Mouse (Mus musculus): Measurements from ENCODE around the gene Cdk10.
"Not testable (repeated sequence)": the region's sequence is repeated elsewhere in the genome, so short reads cannot be mapped to it uniquely, and the experiment has no call there.

The Cdk10 gene

DNA sequence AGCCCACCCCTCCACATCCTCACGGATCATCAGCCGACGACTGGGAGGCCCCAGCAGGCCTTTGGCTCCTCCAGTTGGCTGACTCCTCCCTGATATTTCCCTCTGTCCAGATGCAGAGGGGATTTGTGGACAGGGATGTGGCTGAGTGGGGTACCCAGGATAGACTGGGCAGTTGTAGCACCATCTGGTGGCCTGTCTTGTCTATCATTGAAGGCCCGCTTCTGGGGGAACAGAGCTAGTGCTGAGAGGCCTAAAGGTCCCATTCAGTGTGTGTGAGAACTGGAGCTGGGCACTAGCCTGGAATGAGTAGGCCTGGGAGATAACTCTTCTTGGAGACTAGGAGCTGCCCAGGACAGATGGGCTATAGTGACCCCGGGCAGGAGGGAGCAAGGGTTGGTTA is 7.1 kb downstream of the Cdk10 start:
- in situ Hi-C loops (cut with MseI, MboI), result no loop called here

DNA sequence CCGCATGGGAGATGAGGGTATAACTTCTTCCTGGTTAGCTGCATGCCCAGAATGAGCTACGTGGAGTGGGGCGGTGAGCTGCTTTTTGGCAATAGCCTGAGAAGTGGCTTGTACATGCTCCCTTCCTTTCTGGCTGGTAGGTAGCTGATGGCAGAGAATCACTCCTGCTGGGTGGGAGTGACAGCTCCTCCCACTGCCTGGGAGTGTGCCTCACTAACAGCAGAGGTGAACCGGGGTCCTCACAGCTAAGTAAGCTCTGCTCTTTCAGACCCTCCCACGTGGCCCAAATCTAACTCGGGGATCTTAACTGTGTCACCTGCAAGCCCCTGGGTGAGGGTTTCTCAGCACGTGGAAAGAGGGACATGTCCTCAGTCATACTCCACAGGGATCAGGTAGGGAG is 7.9 kb downstream of the Cdk10 start:
- in situ Hi-C loops (cut with MseI, MboI), result no loop called here

DNA sequence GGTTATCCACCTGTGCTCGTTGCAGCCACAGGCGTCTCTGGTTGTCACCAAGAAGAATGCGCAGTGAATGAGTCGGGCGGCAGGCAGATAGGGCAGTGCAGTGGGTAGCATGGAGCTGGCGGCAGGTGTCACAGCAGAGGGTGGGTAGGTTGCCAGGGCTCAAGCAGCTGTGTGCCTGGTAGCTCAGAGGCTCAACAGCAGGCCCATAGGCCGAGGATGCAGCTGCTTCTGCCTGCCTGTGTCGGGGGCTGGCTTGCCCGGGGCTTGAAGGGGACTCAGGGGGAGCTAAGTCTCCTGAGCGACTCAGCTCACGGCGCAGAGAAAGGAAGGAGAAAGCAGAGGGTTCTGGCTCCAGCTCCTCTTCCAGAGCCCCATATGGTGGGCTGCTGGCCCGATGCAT is 8.7 kb downstream of the Cdk10 start:
- in situ Hi-C loops (cut with MseI, MboI), result no loop called here

DNA sequence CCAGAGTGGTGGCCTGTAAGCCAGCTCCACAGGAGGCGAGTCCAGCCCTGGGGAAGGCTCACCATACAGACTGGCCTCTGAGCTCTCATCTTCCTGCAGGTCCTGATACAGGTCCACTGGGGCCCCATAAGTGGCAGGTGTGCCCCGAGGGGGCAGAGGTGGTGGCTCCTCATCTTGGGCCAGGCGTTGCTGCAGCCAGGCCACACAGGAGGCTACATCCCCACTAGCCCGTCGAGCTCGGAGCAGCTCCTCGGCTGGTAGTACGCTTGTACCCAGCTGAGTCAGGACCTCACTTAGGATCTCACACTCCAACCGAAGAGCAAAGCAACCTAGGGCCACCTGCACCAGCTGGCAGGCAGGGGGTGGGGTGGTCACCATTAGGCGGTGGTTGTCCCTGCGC is 9.1 kb downstream of the Cdk10 start:
- in situ Hi-C loops (cut with MseI, MboI), result no loop called here

DNA sequence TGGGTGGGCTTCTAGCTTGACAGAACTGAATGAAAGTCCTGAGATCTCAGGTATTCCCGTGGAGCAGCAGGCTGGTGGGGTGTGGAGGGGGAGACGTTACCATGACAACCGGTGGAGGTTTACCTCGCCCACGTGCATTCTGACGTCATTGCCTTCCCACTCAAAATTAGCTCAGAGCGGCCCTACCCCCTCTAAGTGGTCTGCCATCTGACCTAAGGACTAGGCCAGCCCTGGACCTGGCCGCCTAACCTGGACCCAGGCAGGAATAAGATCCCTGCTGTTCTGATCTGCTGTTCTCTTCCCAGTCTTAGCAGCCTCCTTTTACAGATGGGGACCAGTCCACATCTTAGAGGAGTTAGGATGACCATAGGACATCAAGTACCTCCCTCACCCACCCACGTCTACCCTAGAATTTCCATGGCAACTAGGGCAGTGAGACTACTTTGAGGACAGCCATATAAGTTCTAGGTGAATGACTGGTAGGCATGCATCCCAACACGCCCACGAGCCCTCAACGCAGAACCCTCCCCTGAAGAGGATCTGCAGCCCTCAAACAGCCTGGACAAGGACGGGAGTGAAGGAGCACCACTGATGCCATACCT is 10.4 kb downstream of the Cdk10 start:
- in situ Hi-C loops (cut with MseI, MboI), result no loop called here

GRCm38 (mm10) chr8:123235520-123236497 is 11.2 kb downstream of the Cdk10 start, which contains the start of gene Spata2l:
TSS of gene Spata2l (minus strand) at chr8:123236233.
- in situ Hi-C loops (cut with MseI, MboI), result no loop called here

DNA sequence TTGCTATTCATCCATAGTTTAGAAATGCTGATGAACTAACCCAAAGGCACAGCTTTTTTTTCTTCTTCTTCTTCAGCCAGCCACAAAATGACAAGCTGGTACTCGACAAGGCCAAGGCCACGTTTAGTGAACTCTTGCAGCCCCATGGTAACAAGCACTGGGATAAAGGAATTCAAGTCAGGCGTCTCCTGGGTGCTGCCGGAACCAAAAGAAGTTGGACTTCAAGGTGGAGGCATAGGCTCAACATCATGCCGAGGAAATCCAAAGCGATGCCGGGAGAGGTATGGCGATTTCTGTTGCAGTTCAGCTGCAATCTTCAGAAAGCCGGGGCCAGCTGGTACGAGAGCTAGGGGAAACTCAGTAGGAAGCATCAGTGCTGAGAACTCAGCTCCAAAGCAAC is 14.8 kb downstream of the Cdk10 start:
- in situ Hi-C loops (cut with MseI, MboI), result no loop called here

DNA sequence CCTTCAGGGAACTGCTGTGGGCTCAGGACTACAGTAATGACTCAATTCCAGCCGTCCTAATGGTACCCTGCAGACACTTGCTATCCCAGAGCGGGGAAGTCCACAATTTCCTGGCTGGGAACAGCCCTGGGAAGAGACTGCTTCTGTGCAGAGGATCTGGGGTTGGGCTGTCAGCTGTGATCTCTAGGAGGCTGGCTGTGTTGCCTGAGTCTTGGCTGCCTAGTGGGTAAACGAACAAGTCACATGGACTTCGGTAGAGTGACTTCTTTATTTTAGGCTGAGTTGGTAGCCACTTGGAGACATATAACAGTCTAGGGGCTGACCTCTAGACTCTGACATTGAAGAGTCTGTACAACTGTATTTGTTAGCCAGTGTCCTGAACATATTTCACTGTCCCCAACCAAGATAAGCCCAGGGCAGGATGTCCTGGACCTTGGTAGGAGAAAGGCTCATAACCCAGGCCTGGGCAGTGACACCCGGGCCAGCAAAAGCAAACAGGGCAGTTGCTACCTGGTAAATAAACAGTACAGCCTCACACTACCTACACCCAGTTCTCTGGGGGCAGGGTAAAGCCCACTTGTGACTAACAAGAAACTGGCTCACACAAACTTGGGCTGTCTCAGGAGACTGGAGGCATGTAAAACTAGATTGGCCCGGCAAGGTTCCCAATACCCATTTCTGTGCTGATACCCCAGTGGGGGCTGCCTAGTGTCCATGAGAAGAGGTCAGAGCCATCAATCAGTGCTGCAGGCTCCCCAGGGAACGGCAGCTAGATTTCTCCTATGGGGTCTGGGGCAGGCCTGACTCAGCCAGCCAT is 17.7 kb downstream of the Cdk10 start:
- in situ Hi-C loops (cut with MseI, MboI), result no loop called here

- in situ Hi-C loops (cut with MseI, MboI), result no loop called here
Observed at GRCm38 (mm10) chr8:123243053-123243452, 18.4 kb downstream of the Cdk10 start.

DNA sequence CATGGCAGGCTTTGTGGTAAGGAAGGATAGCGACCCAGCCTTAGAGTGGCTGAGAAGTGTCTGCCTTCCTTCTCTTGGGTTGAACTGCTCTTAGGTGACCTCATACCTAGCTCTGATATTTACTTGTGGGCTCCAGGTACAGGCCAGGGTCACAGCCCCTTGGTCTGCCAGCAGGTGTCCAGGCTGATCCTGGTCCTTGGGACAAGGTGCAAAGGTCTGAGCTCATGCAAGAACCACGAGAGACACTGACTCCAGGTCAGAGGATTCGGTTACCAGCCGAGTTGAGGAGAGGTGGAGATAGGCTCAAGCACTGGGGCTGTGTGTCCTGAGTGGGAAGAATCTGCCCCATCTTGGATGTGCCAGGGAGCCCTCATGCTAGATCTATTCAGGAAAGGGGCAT is 19.7 kb downstream of the Cdk10 start:
- in situ Hi-C loops (cut with MseI, MboI), result no loop called here

DNA sequence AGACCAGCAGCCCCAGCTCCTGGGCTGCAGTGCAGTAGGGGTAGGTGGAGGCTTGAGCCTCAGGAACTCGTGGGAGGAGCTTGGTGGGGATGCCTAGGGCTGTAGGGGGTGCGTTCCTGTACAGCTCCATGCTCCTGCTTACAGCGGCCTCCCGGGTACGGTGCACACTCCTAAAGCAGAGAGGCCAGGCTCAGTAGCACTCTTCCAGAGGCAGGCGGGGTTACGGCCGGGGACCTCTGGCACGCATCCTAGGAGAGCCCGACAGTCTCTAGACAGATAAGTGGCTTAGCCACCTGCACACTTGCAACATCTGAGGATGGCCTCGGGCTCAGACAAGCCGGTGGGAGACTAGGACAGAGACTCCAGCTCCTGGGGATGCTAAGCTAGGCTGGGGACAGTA is 20.9 kb downstream of the Cdk10 start:
- in situ Hi-C loops (cut with MseI, MboI), result no loop called here

DNA sequence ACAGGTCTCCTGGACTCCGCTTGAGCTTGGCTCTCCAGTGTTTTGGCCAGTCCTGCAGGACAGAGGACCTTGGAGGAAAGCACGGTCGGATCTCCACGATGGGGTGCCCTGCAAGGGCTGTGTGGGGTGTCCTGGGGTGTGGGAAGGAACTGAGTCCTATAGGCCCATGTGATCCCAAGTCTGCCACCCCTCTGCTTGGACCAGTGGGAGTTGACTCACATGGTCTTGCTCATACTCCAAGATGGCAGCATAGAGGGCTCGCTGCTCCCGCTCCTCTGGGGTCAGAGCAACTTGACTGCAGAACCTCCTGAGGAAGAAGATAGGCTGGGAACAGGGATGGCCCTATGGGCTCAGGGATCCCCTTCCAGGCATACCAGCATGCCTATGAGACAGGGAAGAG is 23.1 kb downstream of the Cdk10 start:
- in situ Hi-C loops (cut with MseI, MboI), result no loop called here

GRCm38 (mm10) chr8:123248596-123248995 is 24.0 kb downstream of the Cdk10 start:
- in situ Hi-C loops (cut with MseI, MboI), result no loop called here

DNA sequence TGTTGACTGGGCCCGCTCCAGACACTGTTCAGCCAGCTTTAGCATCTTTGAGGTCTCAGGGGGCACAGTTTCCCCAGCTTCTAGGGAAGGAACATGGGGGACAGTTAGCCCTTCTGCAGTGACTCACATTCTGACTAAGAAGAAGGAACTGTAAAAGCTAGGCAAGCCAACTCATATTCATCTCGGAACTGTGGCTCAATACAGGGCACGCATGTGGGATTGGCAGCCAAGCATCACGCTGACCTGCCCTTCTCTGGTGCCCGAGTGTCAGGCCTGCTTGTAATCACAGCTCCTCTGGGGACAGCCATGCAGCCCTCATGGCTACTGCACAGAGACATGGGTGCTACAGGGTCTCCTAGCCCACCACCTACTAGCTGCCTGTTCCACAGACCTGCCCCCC is 26.3 kb downstream of the Cdk10 start:
- in situ Hi-C loops (cut with MseI, MboI), result no loop called here

DNA sequence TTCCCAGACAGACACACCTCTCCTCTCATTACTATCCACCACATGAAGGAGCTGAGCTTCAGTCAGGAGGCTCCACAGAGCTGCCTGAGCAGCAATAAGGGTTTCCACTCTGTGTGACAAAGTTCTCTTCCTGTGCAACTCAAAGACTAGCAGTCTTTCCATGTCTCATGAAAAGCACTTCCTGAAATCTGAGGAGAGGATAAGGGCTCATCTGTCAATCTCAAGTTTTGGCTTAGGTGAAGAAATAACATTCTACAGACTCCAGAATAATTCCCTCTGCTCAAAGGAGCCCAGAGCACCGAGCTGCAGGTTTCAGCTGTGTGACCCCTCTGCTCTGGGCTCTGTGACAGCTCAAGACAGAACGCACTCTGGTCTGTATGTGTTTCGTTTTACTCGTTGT is 28.3 kb downstream of the Cdk10 start:
- in situ Hi-C loops (cut with MseI, MboI), result no loop called here

DNA sequence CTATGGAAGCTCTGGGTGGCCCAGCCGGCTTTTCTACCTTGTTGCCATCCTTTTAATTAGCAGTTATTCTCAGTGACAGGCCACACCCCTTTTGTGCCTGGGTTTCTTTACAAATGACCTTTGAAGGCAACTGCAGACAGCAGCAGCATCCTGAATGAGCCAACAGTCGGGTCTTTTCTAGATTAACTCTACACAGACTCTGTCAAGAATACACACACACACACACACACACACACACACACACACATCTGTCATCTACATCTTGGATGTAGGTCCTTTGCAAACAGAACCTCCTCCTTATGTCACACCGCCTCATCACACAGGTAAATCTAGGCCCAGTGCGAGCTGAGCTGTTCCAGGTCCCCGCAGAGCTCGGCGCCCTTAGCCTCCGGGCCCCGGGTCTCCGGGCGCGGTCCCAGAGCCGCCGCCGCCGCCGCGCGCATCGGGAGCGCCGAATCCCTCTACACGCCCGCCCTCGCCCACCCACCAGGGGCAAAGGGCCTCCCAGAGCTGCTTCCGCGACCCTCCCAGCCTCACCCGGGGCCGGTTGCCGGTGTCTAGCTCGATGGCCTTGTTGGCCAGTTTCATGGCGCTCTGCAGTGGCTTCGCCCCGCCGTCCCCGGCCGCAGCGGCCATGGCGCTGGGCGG is 28.9 kb downstream of the Cdk10 start:
- in situ Hi-C loops (cut with MseI, MboI), result no loop called here

DNA sequence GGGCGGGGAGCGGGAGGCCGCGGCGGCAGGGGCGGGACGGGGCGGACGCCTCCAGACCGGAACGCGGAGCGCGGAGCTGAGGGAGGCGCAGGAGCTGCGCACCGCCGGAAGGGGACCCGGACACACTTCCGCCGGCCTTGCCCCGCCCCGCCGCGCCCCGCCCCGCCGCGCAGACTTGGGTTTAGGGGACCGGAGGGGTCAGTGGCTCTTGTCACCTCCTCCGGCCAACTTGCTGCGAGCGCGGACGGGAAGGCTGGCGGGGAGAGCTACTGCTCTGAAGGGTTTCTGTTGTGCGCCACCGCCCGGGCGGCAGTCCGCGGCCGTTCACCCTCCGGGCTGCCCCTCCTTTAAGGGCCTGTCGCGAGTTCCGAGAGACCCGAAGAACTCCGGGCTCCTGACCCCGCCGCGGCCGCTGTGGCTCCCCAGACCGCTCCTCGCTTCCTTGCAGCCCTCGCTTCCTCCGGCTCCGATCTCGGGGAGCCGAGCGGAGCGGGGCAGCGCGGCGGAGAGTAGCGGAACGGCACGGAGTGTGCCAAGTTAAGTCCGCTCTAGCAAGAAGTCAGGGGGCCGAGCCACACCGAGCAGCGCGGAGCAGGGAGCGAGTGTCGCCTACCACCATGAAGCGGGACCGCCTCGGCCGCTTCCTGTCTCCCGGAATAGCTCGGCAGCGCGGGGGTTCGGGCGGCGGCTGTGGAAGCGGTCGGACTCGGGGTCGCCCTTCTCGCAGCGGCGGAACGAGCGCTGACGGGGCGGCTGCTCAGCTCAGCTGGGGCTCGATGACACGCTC is 29.6 kb downstream of the Cdk10 start, which contains the start of the genes Zfp276 and Vps9d1:
Gene Zfp276, plus strand, starts transcription at position 97 of the 787 bp plus-strand sequence.
Gene Vps9d1, minus strand, starts transcription at position 250 of the 787 bp plus-strand sequence.
- in situ Hi-C loops (cut with MseI, MboI), result no loop called here

GRCm38 (mm10) chr8:123255170-123255569 is 30.5 kb downstream of the Cdk10 start:
- in situ Hi-C loops (cut with MseI, MboI), result no loop called here

- in situ Hi-C loops (cut with MseI, MboI), result no loop called here
Observed at GRCm38 (mm10) chr8:123257114-123257513, 32.5 kb downstream of the Cdk10 start.

- in situ Hi-C loops (cut with MseI, MboI), result not testable (repeated sequence)
Observed at GRCm38 (mm10) chr8:123257593-123257992, 33.0 kb downstream of the Cdk10 start.
